Mouse (Mus musculus) limb, embryonic 12.5 days (tissue): Measurements from ENCODE around the gene Cpa2. TPM values are rescaled to one million over a fixed set of nuclear protein-coding genes. Genes with fewer than 3 reads are reported as not detected.

Source experiments
- ATAC-seq: fragments of 200-750 bp; cut with Nextera tagmentation; 2 replicates; pipeline ENCODE4 v1.8.0; 2017; ENCODE audit warnings: low read depth, moderate TSS enrichment; ENCODE audit not compliant: insufficient number of reproducible peaks, insufficient read depth, low FRiP score, low TSS enrichment
- H3K27ac ChIP-seq: fragments of 300-500 bp; sonication (generic); 2 replicates; pipeline ENCODE4 v1.5.1; 2016; ENCODE audit warnings: mild to moderate bottlenecking, moderate library complexity
- H3K27me3 ChIP-seq: fragments of 300-500 bp; sonication (generic); 2 replicates; pipeline ENCODE4 v1.6.1; 2016; ENCODE audit warnings: mild to moderate bottlenecking, moderate library complexity
- H3K36me3 ChIP-seq: fragments of 300-500 bp; sonication (generic); 2 replicates; pipeline ENCODE4 v1.6.1; 2016; ENCODE audit warnings: mild to moderate bottlenecking, moderate library complexity
- H3K4me1 ChIP-seq: fragments of 300-500 bp; sonication (generic); replicated peaks from 2 replicates; pipeline ENCODE4 v1.6.1; 2016
- H3K4me2 ChIP-seq: fragments of 300-500 bp; sonication (generic); 2 replicates; pipeline ENCODE4 v1.6.1; 2016; ENCODE audit warnings: mild to moderate bottlenecking, moderate library complexity
- H3K4me3 ChIP-seq: fragments of 300-500 bp; sonication (generic); replicated peaks from 2 replicates; pipeline ENCODE4 v1.5.1; 2016; ENCODE audit warnings: mild to moderate bottlenecking
- H3K9ac ChIP-seq: fragments of 300-500 bp; sonication (generic); replicated peaks from 2 replicates; pipeline ENCODE4 v1.6.1; 2016; ENCODE audit warnings: mild to moderate bottlenecking, moderate library complexity
- H3K9me3 ChIP-seq: fragments of 300-500 bp; sonication (generic); 2 replicates; pipeline ENCODE4 v1.6.1; 2016; ENCODE audit warnings: mild to moderate bottlenecking, moderate library complexity
- WGBS: fragments of 180-500 bp; shearing (Covaris S2); methylation state at CpG from one replicate; pipeline ENCODE4 v1.1.7; 2016; 5-methylcytosine and 5-hydroxymethylcytosine counted together
- polyA plus RNA-seq: library from polyadenylated mRNA; unstranded; fragments of >200 nt; fragmentation: Nextera tagmentation; extraction: Ambion mirVana; gene quantifications from 2 replicates; pipeline ENCODE4 v1.2.1, GENCODE M21; 2016

Cpa2 gene
- polyA plus RNA-seq, 1 experiment from 2014 or later: 23.7 TPM

DNA sequence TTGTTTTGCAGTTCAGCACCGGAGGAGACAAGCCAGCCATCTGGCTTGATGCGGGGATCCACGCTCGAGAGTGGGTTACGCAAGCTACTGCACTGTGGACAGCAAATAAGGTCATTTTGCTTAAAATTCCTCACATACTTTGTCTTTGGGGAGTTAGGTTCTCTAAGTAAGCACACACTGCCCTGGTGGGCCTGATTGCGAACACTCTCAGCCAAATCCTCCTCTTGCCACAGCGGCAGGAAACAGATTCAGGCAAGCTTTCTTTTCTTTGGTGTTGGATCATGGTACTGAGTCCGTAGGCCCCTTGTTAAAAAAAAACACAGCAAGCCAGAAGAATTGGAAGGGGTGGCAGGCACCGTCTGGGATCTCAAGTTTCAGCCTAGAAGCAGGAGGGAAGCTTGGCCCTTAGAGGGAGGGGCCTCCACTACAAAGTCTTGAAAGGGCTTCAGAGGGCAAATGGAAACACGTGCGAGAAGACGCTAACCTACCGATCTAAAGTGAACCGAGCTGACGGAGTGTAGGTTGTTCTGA, 7.9 kb downstream of the Cpa2 start:
- Histone ChIP-seq H3K27me3 (no peaks in the 10 kb centered on the region), H3K27ac (peak overlapping the region; percentile 98), H3K4me2 (peak overlapping the region; percentile 40), H3K36me3 (no peaks in the 10 kb centered on the region; the same call in 1 of the 2 replicates), H3K9me3 (0 out of 2 replicates have a peak, but pooled peaks cover 4% of the 10 kb centered on the region), H3K4me1 (peaks cover 87% of the 10 kb centered on the region), H3K4me3 (no peak overlapping the region), H3K9ac (no peak overlapping the region; the same call in 1 of the 2 replicates)
- WGBS: 5% methylated on average over 15 of the region's 15 CpGs
- peak; percentile 63 for ATAC-seq

DNA sequence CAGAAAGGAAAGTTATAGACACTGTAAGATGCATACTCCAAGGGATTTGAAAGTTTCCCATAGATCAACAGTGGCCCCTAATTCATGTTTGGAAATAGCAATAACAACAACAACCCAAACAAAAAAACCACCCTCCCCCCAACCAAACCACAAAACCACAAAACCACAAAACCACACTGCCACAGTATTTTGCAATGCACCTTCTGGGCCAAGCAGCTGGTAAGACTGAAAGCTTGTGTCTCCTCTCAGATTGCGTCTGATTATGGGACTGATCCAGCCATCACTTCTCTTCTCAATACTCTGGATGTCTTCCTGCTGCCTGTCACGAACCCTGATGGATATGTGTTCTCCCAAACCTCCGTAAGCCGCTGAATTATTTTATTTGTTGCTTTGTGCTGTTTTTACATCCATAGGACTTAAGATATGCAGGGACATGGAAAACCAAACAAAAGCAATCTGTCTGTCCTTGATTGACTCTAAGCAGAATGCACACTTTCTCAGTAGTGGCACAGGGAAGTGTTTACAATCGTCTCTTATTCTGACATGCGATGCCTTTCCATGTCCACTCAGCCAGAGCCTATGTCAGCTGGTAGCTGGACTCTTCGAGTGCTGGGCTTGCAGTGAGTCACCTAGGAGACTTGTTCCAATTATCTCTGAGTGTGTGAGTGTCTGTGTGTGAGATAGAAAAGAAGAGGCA, 9.3 kb downstream of the Cpa2 start:
- Histone ChIP-seq H3K4me1 (peaks cover 74% of the 10 kb centered on the region), H3K27me3 (no peaks in the 10 kb centered on the region), H3K9me3 (0 out of 2 replicates have a peak, but pooled peaks cover 4% of the 10 kb centered on the region), H3K4me2 (no peak overlapping the region), H3K9ac (no peak overlapping the region), H3K4me3 (no peak overlapping the region), H3K27ac (peak overlapping the region; percentile 69), H3K36me3 (no peaks in the 10 kb centered on the region; the same call in 1 of the 2 replicates)
- ATAC-seq: no peak
- 74% methylated on average over 7 of the region's 7 CpGs for WGBS

DNA sequence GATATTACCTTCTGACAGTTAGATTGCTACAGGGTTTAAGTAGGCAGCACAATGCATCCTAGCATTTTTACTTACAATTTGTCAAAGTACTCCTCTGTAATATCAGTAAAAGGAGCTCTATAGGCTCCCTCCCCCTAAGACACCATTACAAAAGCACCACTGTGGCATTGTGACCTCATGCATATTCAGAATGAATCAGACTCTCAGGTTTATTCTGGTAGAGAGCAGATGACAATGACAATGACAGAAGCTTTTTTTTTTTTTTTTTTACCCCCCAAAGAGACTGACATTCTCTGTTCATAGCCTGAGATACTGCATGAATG, 9.8 kb downstream of the Cpa2 start:
- ATAC-seq: no peak
- Histone ChIP-seq H3K4me1 (peaks cover 70% of the 10 kb centered on the region), H3K4me3 (no peak overlapping the region), H3K36me3 (no peaks in the 10 kb centered on the region; the same call in 1 of the 2 replicates), H3K9ac (no peak overlapping the region), H3K9me3 (0 out of 2 replicates have a peak, but pooled peaks cover 4% of the 10 kb centered on the region), H3K4me2 (no peak overlapping the region), H3K27me3 (no peaks in the 10 kb centered on the region), H3K27ac (peak overlapping the region; percentile 86)

DNA sequence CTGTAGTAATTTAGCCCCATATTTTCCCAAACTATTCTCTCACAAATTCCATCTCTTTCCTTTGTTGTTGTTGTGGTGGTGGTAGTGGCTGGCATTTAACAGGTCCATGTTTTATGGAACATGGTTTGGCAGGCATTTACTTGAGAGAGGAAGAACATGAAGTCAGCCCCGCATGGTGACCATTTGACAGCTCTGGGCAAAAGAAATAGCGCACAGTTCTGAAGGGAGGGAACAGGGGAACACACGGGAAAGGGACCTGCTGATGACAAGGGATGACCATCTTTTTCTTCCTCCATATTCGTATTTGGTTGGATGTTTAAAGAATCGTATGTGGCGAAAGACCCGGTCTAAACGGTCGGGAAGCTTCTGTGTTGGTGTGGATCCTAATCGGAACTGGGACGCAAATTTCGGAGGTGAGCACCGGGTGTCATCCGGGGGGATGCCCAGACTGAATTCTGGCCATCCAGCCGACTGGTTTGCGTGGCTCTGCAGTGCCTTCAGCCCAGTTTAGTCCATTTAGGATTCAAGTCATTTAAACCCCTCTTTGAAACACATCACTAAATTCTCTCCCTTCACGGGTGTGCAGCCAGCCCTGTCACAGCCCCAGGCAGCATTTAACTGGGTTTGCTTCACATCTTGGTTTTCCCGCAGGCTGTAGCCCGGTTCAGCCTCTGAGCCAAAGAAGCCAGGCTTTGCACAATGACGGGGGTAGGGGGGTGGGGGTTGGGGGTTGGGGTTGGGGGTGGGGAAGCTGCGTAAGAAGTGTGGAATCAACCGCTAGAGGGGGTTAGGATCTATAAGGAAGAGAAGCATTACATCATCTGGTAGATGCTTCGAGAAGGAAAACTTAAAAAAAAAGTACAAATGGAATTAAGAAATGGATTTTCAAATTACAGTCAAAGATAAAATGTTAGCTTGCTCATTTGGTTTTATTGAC, 10.5 kb downstream of the Cpa2 start:
- peak overlapping the region; percentile 43 for H3K4me2 ChIP-seq
- H3K36me3 ChIP-seq: no peaks in the 10 kb centered on the region; the same call in 1 of the 2 replicates
- peaks cover 63% of the 10 kb centered on the region for H3K4me1 ChIP-seq
- 0 out of 2 replicates have a peak, but pooled peaks cover 4% of the 10 kb centered on the region for H3K9me3 ChIP-seq
- 0 out of 2 replicates have a peak overlapping the region, but pooled peaks have one; percentile 8 for H3K4me3 ChIP-seq
- 23% methylated on average over 23 of the region's 23 CpGs for WGBS
- H3K27me3 ChIP-seq: no peaks in the 10 kb centered on the region
- H3K27ac ChIP-seq: peak overlapping the region; percentile 86
- no peak for ATAC-seq
- no peak overlapping the region; the same call in 1 of the 2 replicates for H3K9ac ChIP-seq

DNA sequence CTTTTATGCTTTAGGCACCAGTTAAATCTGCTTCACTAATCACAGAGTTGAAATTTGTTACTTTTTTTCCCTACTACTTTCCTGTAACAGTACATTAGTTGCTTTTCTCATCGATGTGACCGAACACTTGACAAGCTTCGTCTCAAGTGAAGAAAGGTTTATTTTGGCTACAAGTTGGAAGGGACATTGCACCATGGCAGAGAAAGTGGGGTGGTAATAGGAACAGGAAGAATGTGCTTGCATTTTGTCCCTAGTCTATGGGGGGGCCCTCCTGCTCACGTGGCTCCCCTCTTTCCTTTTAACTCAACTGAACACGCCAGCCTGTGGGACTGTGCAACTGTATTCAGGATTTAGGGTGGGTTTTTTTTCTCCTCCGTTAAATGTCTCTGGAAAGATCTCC, 11.2 kb downstream of the Cpa2 start:
- H3K9ac ChIP-seq: no peak overlapping the region
- no peak overlapping the region for H3K4me2 ChIP-seq
- H3K9me3 ChIP-seq: 0 out of 2 replicates have a peak, but pooled peaks cover 4% of the 10 kb centered on the region
- no peaks in the 10 kb centered on the region for H3K27me3 ChIP-seq
- H3K4me3 ChIP-seq: no peak overlapping the region
- peaks cover 1% of the 10 kb centered on the region; the same call in 1 of the 2 replicates for H3K36me3 ChIP-seq
- peak overlapping the region; percentile 86 for H3K27ac ChIP-seq
- WGBS: 49% methylated on average over 6 of the region's 6 CpGs
- H3K4me1 ChIP-seq: peaks cover 60% of the 10 kb centered on the region
- no peak for ATAC-seq

DNA sequence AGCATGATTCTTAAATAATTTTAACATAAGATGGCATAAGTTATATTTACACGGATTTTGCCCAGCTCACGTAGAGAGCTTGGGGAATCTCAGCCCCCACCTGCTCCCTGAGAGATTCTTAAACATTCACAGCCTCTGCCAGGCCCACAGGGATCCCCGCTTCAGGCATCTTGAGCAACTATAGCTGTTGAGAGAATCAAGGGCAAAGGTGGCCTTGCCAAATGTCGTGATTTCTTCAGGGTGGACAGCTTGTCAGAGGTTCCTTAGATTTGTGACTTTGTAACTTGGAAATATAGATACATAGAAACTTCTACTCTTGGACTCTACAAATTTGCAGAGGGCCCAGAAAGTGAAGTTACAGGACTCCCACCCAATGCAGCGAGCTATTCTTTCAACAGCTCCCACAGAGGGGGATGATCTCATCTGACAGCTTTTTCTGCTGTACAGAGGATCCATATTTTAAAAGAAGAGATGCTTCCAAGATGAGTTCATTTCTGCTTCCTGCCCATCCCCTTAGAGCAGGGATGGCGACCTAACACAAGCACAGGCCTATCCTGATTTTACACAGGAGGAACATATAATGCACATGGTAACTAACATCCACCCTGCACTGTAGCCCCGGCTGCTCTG, 12.1 kb downstream of the Cpa2 start:
- no peaks in the 10 kb centered on the region for H3K27me3 ChIP-seq
- H3K9ac ChIP-seq: no peak overlapping the region
- H3K4me2 ChIP-seq: no peak overlapping the region
- peak overlapping the region; percentile 76 for H3K27ac ChIP-seq
- ATAC-seq: no peak
- H3K9me3 ChIP-seq: 0 out of 2 replicates have a peak, but pooled peaks cover 4% of the 10 kb centered on the region
- 74% methylated on average over 7 of the region's 7 CpGs for WGBS
- H3K4me1 ChIP-seq: peaks cover 51% of the 10 kb centered on the region
- no peak overlapping the region for H3K4me3 ChIP-seq
- peaks cover 10% of the 10 kb centered on the region; the same call in 1 of the 2 replicates for H3K36me3 ChIP-seq

DNA sequence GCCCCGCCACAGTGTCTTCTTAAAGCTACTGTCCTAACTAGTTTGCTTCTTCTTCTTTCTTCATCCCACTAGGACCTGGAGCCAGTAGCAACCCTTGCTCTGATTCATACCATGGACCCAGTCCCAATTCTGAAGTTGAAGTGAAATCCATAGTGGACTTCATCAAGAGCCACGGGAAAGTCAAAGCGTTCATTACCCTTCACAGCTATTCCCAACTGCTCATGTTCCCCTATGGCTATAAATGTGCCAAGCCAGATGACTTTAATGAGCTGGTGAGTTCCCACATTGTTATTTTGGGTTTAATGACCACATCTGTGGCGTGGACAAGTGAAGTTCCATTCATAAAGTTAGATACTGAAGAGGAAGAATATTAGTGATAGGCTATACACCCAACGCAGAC, 12.7 kb downstream of the Cpa2 start:
- Histone ChIP-seq H3K9ac (no peak overlapping the region), H3K9me3 (0 out of 2 replicates have a peak, but pooled peaks cover 4% of the 10 kb centered on the region), H3K4me2 (no peak overlapping the region), H3K4me1 (peaks cover 45% of the 10 kb centered on the region), H3K36me3 (peaks cover 14% of the 10 kb centered on the region; the same call in 1 of the 2 replicates), H3K4me3 (no peak overlapping the region), H3K27ac (peak overlapping the region; percentile 76; the same call in 1 of the 2 replicates), H3K27me3 (no peaks in the 10 kb centered on the region)
- ATAC-seq: no peak
- WGBS: 36% methylated on average over 5 of the region's 5 CpGs

DNA sequence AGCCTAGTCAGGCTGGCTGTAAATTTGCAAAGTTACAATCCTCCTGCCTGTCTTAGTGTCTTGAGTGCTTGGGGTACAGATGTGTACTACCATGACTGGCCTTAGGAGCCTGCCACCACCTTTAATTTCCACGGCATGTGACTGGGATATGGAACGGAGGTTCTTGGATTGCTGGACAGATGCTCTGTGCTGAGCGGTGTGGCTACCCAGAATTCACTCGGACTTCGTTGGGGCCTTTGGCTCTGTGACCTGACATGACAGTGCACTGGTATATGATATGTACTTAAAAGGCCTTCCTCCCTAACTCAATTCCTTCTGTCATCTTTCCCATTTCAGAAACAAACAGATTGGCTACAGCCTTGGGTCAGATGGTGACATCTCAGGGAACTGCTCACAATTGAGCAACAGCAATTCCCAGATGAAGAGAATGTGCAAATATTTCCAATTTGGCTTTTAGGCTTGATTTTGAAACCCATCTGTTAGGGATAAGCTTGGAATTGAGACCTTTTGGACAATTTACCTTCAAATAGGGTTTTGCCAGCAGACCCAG, 13.3 kb downstream of the Cpa2 start:
- Histone ChIP-seq H3K9me3 (0 out of 2 replicates have a peak, but pooled peaks cover 4% of the 10 kb centered on the region), H3K9ac (no peak overlapping the region), H3K4me3 (no peak overlapping the region), H3K4me1 (peaks cover 39% of the 10 kb centered on the region), H3K36me3 (peaks cover 14% of the 10 kb centered on the region), H3K4me2 (no peak overlapping the region), H3K27ac (peak overlapping the region; percentile 51; the same call in 1 of the 2 replicates), H3K27me3 (no peaks in the 10 kb centered on the region)
- ATAC-seq: no peak
- WGBS: 80% methylated on average over 5 of the region's 5 CpGs

DNA sequence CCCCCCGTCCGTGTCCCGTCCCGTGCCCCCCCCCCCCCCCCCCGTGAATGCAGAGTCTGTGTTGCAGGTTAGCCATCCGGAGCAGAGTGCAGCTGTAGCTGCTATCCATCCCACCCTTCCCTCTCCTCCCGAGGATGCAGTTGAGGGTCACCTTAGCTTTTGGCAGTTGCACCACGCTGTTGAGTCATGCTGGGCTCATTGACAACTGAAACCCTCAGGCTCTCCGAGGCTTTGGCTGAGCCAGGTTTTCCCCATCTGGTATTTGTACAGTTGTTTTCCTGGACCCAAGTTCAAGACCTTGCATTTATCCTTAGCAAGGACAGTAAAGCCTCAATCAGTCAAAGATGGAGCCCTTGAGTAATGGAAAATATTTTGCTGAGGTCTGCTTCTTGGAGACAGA, 14.7 kb downstream of the Cpa2 start:
- 14% methylated on average over 6 of the region's 9 CpGs for WGBS
- Histone ChIP-seq H3K27me3 (no peaks in the 10 kb centered on the region), H3K4me2 (no peak overlapping the region), H3K9me3 (0 out of 2 replicates have a peak, but pooled peaks cover 1% of the 10 kb centered on the region), H3K4me3 (no peak overlapping the region), H3K27ac (no peak overlapping the region), H3K4me1 (peaks cover 29% of the 10 kb centered on the region), H3K9ac (no peak overlapping the region), H3K36me3 (peaks cover 14% of the 10 kb centered on the region)
- ATAC-seq: no peak

DNA sequence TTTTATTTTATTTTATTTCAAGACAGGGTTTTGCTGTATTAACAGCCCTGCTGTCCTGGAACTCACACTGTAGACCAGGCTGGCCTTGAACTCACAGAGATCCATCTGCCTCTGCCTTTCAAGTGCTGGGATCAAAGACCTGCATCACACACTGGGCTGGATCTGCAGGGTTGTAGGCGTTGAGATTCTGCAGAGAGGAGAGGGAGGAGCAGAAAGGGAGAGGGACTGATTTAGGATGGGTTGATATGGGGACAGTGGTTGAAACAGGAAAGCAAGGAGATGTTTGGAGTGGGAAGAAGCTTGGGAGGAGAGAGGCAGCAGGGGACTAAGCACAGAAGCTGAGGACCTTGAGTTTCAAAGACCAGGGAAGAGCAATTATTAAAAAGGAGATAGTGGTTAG, 18.3 kb downstream of the Cpa2 start:
- Histone ChIP-seq H3K4me1 (peaks cover 2% of the 10 kb centered on the region; the same call in 1 of the 2 replicates), H3K27ac (no peak overlapping the region), H3K27me3 (no peaks in the 10 kb centered on the region), H3K4me3 (no peak overlapping the region), H3K36me3 (peaks cover 31% of the 10 kb centered on the region), H3K9me3 (no peaks in the 10 kb centered on the region), H3K9ac (no peak overlapping the region), H3K4me2 (no peak overlapping the region)
- WGBS: 40% methylated on average over 1 of the region's 1 CpGs
- no peak for ATAC-seq
